Mouse (Mus musculus) splenic B cell, adult 2 months (primary cell): Measurements from ENCODE around the gene Otud4.
A peak's percentile ranks its signal among the peaks of the same experiment; 100 is the strongest.
"Not testable (repeated sequence)": the region's sequence is repeated elsewhere in the genome, so short reads cannot be mapped to it uniquely, and the experiment has no call there.

Experiments
- DNase-seq: peaks from one replicate; pipeline ENCODE4 v3.0.0-alpha.2; 2011; ENCODE audit warnings: low read depth, low spot score
- H3K27me3 ChIP-seq: 2 replicates; pipeline ENCODE4 v1.6.1; 2012; ENCODE audit warnings: mild to moderate bottlenecking, low read length, moderate library complexity, mixed read lengths; ENCODE audit not compliant: control insufficient read depth, poor library complexity, insufficient read depth, severe bottlenecking
- H3K36me3 ChIP-seq: 2 replicates; pipeline ENCODE4 v1.6.1; 2012; ENCODE audit warnings: mild to moderate bottlenecking, low read length, moderate library complexity, mixed read lengths; ENCODE audit not compliant: control insufficient read depth, poor library complexity, insufficient read depth, severe bottlenecking

Gene Otud4

DNA sequence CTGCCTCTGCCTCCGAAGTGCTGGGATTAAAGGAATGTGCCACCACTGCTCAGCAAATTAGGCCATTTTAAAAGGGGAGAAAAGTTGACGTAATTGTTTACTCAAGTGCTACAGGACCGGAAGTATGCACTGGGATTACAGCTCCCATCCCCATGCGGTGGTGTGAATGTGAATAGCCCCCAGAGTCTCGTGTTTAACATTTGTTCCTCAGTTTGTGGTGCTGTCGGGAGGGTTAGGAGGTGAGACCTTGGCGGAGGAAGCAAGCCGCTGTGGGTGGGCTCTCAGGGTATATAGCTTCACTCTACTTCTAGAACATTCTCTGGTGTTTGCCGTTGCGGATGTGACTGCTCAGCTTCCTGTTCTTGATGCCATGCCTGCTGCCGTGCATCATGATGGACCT is 17.1 kb upstream of the Otud4 start:
- Histone ChIP-seq H3K27me3 (no peaks in the 10 kb centered on the region), H3K36me3 (no peaks in the 10 kb centered on the region)
- DNase-seq: no peak

DNA sequence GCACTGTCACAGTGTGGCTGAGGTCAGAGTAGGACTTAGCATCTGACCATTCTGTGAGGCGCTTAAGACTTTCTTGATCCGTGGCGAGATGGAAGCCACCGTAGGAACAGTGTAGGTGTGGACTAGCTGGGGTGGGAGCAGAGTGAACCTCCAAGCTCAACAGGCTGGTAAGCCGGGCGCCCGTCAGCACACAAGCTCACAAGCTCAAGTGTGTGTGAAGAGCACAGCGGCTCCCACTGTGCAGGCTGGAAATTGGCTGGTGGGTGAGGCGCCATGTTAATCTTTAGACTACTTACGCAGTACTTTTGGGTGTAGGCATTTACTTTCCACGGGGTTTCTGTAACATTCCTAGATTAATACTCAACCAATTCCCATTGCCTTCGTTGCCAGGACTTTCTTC is 16.1 kb upstream of the Otud4 start:
- Histone ChIP-seq H3K36me3 (no peaks in the 10 kb centered on the region), H3K27me3 (no peaks in the 10 kb centered on the region)
- DNase-seq: no peak

DNA sequence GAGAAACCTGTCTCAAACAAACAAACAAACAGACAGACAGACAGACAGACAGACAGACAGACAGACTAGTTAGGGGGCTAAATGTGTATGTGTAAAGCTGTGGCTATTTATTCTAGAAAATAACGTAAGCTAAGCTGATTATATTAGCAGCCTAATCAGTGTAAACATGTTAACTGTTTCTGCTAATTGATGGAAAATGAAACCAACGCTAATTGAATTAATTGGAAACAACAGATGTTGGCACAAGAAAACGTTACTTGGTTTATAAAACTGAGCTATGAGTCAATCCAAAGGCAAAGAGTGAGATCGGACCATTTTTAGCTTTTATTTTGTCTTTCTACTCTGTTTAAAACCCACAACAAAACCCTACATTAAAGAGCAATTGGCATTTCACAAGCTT is 15.0 kb upstream of the Otud4 start:
- Histone ChIP-seq H3K27me3 (no peaks in the 10 kb centered on the region), H3K36me3 (no peaks in the 10 kb centered on the region)
- DNase-seq: no peak

DNA sequence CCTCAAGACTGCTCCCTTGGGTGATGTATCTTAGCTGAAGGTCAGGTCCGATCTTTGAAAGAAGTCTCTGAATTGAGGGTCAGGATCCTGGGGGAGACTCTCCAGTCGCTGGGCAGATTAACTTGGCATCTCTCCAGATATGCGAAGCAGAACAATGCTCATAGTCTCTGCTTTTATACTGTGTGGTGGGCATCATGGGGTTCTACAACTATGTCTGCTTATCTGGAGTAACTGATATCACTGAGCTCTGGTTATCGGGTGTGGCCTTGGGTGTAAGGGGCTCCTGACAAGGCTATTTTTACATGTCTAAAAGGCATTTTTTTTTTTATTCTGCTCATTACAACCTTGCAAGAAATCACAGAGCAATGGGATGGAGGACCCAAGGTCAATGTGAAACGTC is 13.2 kb upstream of the Otud4 start:
- Histone ChIP-seq H3K27me3 (no peaks in the 10 kb centered on the region), H3K36me3 (no peaks in the 10 kb centered on the region)
- no peak for DNase-seq

DNA sequence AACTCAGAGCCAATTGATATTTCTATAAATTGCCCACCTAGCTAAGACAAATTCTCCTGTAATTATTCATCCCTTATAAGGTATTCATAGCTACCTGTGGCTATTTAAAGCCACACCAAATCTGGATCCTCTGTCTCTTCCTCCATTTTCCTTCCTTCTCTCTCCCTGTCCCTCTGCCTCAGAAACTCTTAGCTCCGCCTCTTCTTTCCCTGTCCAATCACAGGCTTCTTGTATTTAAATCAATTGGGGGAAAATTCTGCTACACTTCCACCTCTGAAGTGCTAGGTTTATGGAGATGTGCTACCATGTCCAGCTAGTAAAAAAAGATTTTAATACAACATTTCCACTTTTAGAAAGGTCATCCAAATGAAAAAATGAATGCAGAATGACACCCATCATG is 3.9 kb upstream of the Otud4 start:
- Histone ChIP-seq H3K36me3 (no peaks in the 10 kb centered on the region), H3K27me3 (no peaks in the 10 kb centered on the region)
- DNase-seq: no peak

DNA sequence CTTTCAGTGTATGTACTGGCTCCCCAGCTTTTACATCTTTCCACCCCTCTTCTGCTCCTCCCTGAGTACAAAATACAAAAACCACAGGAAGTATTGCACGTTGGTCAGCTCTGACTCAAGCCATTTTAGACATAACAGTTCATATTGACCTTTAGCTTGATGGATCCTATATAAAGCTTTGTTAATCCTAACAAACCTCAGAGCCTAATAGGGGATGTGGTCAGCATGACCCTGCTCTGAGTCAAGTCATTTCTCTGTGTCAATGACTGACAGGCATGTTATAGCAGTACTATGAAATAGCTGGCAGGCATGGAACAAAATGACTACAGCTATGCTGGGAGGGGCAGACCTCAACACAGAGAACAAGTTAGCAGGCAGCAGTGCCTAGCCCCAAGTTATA is 3.3 kb upstream of the Otud4 start:
- no peak for DNase-seq
- H3K27me3 ChIP-seq: no peaks in the 10 kb centered on the region

DNA sequence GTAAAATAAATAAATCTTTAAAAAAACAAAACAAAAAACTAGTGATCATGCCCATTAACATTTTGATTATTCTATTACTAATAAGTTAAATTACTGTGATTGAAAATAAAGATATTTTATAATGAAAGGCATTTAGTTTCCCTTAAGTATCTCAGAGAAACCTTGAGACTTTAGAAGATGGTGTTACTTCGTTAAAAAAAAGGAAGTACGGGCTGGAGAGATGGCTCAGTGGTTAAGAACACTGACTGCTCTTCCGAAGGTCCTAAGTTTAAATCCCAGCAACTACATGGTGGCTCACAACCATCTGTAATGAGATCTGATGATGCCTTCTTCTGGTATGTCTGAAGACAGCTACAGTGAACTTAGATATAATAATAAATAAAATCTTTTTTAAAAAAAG is 2.2 kb upstream of the Otud4 start:
- no peak for DNase-seq
- no peaks in the 10 kb centered on the region for H3K27me3 ChIP-seq
- no peaks in the 10 kb centered on the region for H3K36me3 ChIP-seq

More for the DNA sequence above, 3.3 kb upstream of the Otud4 start:
- H3K36me3 ChIP-seq: no peaks in the 10 kb centered on the region

DNA sequence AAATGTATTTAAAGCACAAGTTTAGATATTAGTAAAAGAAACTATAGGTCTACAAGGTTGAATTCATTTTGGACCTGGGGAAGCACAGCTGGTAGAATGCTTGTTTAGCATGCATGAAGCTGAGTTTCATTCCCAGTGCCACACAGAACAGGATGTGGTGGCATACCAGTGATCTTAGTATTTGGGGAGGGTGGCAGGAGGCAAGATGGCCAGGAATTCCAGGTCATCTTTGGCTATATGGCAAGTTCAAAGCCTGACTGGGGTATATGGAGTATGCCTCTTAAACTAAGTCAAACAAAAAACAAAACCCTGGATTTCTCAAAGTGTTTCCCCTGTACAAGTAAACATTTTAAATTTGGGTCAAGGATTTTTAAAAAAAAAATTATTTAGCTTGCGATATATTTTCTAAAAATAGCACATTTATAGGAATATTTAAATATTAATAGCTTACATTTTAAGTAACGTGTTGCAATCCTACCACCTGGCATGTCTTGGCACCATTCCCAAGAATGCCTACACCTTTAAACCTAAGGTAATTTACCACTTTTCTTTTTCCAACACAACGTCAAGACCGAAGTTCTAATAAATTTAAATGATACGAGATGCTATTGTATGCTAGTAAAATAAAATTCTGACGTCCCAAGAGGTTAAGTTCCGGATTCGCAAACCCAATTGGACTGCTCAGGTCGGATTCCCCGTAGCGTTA is 1.3 kb upstream of the Otud4 start:
- Histone ChIP-seq H3K27me3 (no peaks in the 10 kb centered on the region), H3K36me3 (no peaks in the 10 kb centered on the region)
- no peak for DNase-seq

DNA sequence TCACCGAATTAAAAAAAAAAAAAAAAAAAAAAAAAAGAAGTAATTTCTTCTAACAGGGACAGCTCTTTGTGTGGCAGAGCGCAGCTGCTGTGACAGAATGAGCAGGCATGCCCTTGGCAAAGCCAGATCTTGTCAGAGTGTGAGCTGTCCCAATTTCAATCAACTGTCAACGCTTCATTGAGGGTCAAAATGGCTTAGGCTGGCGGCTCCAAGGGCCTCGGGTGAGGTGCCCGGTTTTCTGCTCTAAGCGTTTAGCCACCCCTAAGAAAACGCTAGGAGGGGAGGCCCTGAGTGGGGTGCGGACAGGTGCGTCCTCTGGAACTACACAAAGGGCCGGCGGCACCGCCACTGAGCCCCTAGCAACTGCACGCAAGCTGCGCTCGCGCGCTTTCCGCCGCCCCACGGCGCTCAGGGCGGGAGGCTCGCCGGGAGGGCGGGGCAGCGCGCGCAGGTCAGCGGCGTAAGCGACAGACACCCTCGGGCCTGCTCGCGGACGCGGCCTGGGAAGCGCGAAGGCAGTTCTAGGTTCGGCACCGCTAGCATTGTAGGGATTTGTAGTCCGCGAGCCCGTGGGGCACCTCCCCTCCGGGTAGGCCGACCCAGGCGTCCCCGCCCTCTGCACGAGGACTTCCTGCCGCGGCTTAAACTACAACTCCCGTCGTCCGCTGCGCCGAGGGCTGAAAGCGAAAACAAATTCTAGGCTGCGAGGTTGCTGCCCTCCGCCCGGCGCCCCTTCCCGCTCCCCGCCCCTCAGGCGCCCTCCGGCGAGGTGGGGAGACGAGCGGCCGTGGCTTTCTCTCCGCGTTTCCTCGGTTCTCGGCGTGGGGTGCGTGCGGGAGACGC is 490 bp upstream of the Otud4 start:
- Histone ChIP-seq H3K27me3 (no peaks in the 10 kb centered on the region), H3K36me3 (no peaks in the 10 kb centered on the region)
- peak; percentile 98 for DNase-seq

DNA sequence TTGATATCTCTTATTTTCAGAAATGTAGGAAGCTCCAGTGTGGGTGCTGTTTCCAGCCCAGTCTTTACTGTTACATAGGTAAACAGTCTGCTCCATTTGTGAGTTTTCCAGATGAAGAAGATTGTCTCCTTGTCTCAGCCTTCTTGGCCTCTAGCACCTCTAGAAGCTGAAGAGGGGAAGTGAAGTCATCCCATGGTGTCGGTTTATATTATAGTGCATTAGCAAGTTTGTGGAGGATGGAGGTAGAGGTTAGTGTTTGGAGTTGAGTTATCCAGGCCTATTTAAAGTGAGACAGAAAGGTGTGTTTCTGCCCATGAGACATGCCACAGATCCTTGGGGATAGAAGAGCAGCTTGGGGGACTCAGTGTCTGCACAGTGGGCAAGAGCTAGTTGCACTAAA is 1.7 kb downstream of the Otud4 start:
- Histone ChIP-seq H3K27me3 (no peaks in the 10 kb centered on the region), H3K36me3 (peaks cover 3% of the 10 kb centered on the region; the same call in 1 of the 2 replicates)
- DNase-seq: peak; percentile 7

DNA sequence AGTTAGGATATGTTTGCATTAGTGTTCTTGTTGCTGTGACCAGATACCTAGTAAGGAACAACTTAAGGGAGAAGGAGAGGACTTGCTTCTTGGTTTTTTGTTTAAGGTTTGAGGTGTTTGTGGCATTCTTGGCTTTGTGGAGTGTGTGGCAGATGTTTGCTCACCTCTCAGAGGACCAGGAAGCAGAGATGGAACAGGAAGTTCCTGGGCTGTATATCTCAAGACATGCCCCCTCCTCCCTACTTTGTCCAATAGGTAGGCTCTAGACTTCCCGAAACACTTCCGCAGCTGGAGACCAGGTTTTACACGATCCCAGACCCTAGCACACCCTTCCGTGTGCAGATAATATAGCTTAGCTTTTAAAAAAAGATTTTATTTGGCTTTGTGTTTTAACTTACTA is 10.2 kb downstream of the Otud4 start:
- H3K27me3 ChIP-seq: no peaks in the 10 kb centered on the region; the same call in 1 of the 2 replicates
- H3K36me3 ChIP-seq: peaks cover 8% of the 10 kb centered on the region
- DNase-seq: no peak

DNA sequence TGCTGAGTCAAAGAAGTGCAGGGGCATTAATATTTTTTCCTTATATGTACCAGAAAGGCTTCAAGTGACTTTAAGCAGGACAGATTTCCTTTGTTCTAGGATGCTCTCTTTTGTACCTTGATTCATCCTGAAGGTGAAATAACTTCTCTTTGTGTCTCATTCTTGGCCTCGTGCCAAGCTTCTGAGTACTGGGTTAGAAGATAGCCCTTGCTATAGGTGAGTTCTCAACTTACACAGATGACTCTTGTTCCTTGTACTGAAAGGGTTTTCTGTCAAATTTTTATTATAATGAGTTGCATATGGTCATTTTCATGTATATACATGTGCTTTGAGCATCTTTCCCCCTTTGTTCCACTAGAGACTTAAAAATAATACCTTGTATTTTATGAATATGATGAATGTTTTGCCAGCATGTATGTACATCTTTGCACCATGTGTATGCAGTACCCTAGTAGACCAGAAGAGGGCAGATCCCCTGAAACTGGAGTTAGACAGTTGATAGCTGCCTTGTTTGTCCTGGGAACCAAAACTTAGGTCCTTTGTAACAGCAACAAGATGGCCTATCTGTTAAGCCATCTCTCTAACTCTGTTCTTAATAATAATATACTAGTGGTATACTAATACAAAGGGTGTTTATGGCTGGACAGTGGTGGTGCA is 10.9 kb downstream of the Otud4 start:
- peak; percentile 75 for DNase-seq
- H3K27me3 ChIP-seq: no peaks in the 10 kb centered on the region; the same call in 1 of the 2 replicates
- peaks cover 6% of the 10 kb centered on the region for H3K36me3 ChIP-seq

DNA sequence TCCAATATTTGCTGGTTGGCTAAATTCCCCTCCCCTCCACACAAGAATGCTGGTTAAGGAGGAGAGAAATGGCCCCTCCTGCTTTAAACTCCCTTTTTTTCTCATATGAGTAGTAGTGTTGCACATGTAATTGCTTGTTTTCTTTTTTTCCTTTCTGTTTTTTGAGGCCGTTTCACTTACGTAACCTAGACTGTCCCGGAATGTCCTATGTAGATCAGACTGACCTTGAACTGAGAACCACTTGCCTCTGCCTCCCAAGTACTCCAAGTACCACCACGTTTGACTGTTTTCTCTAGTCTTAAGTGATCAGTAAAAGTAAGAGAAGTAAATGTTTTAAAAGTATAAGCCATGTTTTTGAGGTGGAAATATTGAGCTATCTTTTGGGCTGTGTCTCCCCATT is 14.3 kb downstream of the Otud4 start:
- no peak for DNase-seq
- peaks cover 8% of the 10 kb centered on the region for H3K36me3 ChIP-seq

DNA sequence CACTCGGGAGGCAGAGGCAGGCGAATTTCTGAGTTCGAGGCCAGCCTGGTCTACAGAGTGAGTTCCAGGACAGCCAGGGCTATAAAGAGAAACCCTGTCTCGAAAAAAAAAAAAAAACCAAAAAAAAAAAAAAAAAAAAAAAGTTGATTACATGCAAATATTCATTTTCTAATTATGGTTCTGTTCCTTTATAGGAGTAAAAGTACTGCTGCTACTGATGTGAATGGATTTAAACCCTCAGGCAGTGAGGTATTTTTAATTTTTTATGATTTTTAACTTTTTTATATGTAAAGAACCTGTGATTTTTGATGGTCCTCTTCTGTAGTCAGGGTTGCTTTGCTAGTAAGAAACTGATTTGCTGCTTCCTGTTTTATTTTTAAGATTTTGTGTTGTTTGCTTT is 19.3 kb downstream of the Otud4 start:
- H3K27me3 ChIP-seq: not testable (repeated sequence)
- peaks cover 17% of the 10 kb centered on the region for H3K36me3 ChIP-seq

More for the DNA sequence above, 14.3 kb downstream of the Otud4 start:
- no peaks in the 10 kb centered on the region; the same call in 1 of the 2 replicates for H3K27me3 ChIP-seq

DNA sequence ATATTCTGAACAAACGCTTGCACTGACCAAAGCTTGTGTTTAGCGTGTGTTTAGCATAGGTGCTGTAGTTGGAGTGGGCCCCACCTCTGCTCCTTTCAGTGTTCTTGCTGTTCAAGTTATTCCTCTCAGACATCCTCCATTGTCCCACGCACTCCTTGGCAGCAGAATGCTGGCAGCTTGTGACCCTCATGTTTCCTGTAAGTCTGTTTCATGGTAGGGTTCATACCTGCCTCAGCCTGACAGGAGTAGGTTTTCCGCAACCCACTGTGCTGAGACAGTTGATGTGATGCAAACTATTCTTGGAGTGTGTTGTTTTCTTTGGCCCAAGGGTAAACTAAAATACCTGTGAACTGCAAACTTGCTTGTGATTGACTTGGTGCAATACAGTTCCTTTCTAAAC is 37.0 kb downstream of the Otud4 start:
- no peak for DNase-seq

More for the DNA sequence above, 19.3 kb downstream of the Otud4 start:
- DNase-seq: not testable (repeated sequence)

More for the DNA sequence above, 37.0 kb downstream of the Otud4 start:
- peaks cover 7% of the 10 kb centered on the region for H3K36me3 ChIP-seq
- H3K27me3 ChIP-seq: no peaks in the 10 kb centered on the region
